Mouse (Mus musculus) kidney, embryonic 14.5 days (tissue): ENCODE measurements around the gene Mypn. TPM values are rescaled to one million over a fixed set of nuclear protein-coding genes. Genes with fewer than 3 reads are reported as not detected.

Experiments
- ATAC-seq: fragments of 200-750 bp; cut with Nextera tagmentation; 2 replicates; pipeline ENCODE4 v1.8.0; 2017; ENCODE audit warnings: moderate number of reproducible peaks, mild to moderate bottlenecking, moderate TSS enrichment, moderate library complexity; ENCODE audit not compliant: low FRiP score, low TSS enrichment
- H3K27ac ChIP-seq: fragments of 300-500 bp; sonication (generic); 2 replicates; pipeline ENCODE4 v1.5.1; 2014; ENCODE audit warnings: low read depth, mild to moderate bottlenecking, low read length, moderate library complexity, mixed read lengths
- H3K27me3 ChIP-seq: fragments of 300-500 bp; sonication (generic); 2 replicates; pipeline ENCODE4 v1.6.1; 2014; ENCODE audit warnings: mild to moderate bottlenecking, low read length; ENCODE audit not compliant: control insufficient read depth, insufficient read depth
- H3K36me3 ChIP-seq: fragments of 300-500 bp; sonication (generic); 2 replicates; pipeline ENCODE4 v1.6.1; 2014; ENCODE audit warnings: low read length, mixed read lengths; ENCODE audit not compliant: control insufficient read depth, insufficient read depth
- H3K4me1 ChIP-seq: fragments of 300-500 bp; sonication (generic); 2 replicates; pipeline ENCODE4 v1.6.1; 2014; ENCODE audit warnings: low read length, mixed read lengths; ENCODE audit not compliant: control insufficient read depth, insufficient read depth
- H3K4me2 ChIP-seq: fragments of 300-500 bp; sonication (generic); replicated peaks from 2 replicates; pipeline ENCODE4 v1.6.1; 2014; ENCODE audit warnings: low read depth, mild to moderate bottlenecking, low read length
- H3K4me3 ChIP-seq: fragments of 300-500 bp; sonication (generic); 2 replicates; pipeline ENCODE4 v1.5.1; 2014; ENCODE audit warnings: mild to moderate bottlenecking, low read length
- H3K9ac ChIP-seq: fragments of 300-500 bp; sonication (generic); 2 replicates; pipeline ENCODE4 v1.6.1; 2014; ENCODE audit warnings: low read depth, mild to moderate bottlenecking, low read length, moderate library complexity
- H3K9me3 ChIP-seq: fragments of 300-500 bp; sonication (generic); 2 replicates; pipeline ENCODE4 v1.6.1; 2016; ENCODE audit warnings: low read length; ENCODE audit not compliant: control insufficient read depth
- WGBS: fragments of 180-500 bp; shearing (Covaris S2); extraction: QIAGEN DNeasy Blood & Tissue Kit; methylation state at CpG from one replicate; pipeline ENCODE4 v1.1.7; 2014; 5-methylcytosine and 5-hydroxymethylcytosine counted together
- polyA plus RNA-seq: library from polyadenylated mRNA; unstranded; fragments of >200 nt; fragmentation: Nextera tagmentation; extraction: Ambion mirVana; gene quantifications from 2 replicates; pipeline ENCODE4 v1.2.1, GENCODE M21; 2014

Gene Mypn
- polyA plus RNA-seq, 1 experiment from 2014 or later = not detected

DNA sequence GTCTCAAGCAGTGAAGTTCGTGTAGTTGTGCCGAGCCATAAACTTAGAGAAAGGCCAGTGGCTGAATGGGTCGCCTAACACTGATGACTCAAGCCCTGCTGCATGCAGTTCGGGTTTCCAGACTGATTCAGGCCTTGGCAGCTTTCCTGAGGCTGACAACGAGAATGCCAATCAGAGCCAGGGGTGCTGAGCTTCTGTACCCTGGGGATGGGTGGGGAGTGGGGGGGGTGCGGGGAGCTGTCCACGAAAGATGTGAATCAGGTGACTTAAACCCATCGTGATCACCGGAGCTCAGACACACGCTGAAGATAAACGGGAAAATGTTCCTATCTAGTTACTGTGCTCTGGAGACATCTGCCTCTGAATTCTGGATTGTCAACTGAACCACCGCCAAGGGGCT is 20.6 kb upstream of the Mypn start:
- Histone ChIP-seq H3K36me3 (no peaks in the 10 kb centered on the region), H3K4me1 (no peaks in the 10 kb centered on the region), H3K4me2 (no peak overlapping the region), H3K9ac (no peak overlapping the region), H3K9me3 (no peaks in the 10 kb centered on the region), H3K27me3 (no peaks in the 10 kb centered on the region), H3K27ac (no peak overlapping the region), H3K4me3 (no peak overlapping the region)
- ATAC-seq = no peak
- WGBS = 66% methylated on average over 12 of the region's 12 CpGs

DNA sequence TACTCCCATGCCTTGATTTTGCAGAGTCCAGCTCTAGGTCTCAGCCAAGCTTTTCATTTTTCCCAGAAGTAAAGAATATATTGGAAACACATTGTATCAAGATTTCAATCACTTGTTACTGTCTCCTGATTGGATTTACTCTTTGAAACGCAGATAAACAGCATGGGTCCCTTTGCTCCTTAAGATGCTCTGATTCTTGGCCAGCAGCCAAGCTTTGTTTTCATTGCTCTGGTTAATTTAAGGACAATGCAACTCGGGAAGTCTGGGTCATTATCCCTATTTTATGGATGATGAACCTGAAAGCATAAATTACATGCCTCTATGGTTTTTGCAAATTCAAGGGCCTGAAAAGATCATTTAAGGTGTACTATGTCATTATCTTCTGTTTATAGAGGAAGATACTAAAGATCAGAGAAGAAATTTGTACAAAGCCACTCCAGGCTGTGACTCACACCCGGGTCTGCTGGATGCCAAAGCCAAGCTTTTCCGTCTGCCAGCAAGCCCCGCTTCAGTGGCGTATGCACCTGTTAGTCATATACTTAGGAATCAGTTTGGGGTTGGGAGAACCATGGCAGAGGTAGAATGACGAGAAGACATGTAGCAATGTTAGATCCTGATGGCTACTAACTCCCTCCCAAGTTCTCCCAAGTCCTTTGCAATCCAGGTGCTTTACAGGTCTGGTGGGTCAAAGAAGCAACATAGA is 17.5 kb upstream of the Mypn start:
- H3K4me2 ChIP-seq = no peak overlapping the region
- H3K9ac ChIP-seq = no peak overlapping the region
- no peaks in the 10 kb centered on the region for H3K9me3 ChIP-seq
- no peak overlapping the region for H3K4me3 ChIP-seq
- no peak for ATAC-seq
- H3K36me3 ChIP-seq = no peaks in the 10 kb centered on the region
- no peaks in the 10 kb centered on the region for H3K4me1 ChIP-seq
- no peak overlapping the region for H3K27ac ChIP-seq
- 69% methylated on average over 7 of the region's 7 CpGs for whole genome bisulfite sequencing
- H3K27me3 ChIP-seq = no peaks in the 10 kb centered on the region

DNA sequence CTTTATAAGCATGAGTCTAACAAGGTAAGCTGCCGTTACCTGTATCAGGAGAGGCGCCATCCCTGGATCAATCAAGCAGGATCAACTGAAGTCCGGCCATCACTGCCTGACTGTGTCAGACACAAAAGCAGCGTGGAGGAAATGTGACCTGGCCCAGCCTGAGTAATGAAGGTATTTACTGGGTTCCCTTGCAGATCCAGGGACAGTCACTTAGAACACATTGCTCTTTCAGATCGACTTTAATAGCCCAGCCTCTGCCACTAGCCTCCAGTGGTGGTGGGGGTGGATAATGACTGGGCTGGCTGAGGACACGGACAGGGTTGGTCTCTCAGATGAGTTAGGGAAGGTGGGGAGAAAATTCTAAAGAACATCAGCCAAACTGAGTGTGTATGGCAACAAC is 5.1 kb upstream of the Mypn start:
- WGBS = 57% methylated on average over 6 of the region's 6 CpGs
- H3K36me3 ChIP-seq = no peaks in the 10 kb centered on the region

DNA sequence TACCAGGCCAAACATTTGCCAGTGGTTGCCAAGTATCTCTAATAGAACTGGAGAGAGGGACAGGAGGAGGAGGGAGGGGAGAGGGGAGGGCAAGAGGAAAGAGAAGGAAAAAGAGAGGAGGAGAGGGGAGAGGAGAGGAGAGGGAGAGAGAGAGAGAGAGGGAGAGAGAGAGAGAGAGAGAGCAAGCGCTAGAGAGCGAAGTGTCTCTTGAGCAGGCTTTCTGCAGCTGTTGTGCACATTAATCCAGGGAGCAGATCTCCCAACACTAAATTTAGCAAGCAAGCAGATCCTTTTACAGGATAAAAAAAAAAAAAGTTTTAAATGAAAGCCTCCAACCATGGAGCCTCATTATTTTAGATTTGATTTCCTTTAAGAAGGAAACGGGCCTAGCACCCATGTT is 750 bp downstream of the Mypn start:
- Histone ChIP-seq H3K9ac (no peak overlapping the region), H3K4me2 (no peak overlapping the region), H3K4me1 (no peaks in the 10 kb centered on the region), H3K36me3 (no peaks in the 10 kb centered on the region), H3K9me3 (no peaks in the 10 kb centered on the region), H3K27me3 (no peaks in the 10 kb centered on the region), H3K4me3 (no peak overlapping the region), H3K27ac (no peak overlapping the region)
- 84% methylated on average over 3 of the region's 3 CpGs for WGBS
- no peak for ATAC-seq

More for the DNA sequence above, 5.1 kb upstream of the Mypn start:
- no peaks in the 10 kb centered on the region for H3K27me3 ChIP-seq
- no peak for ATAC-seq
- no peak overlapping the region for H3K4me2 ChIP-seq
- no peak overlapping the region for H3K4me3 ChIP-seq
- no peaks in the 10 kb centered on the region for H3K9me3 ChIP-seq
- no peak overlapping the region for H3K27ac ChIP-seq
- no peak overlapping the region for H3K9ac ChIP-seq
- H3K4me1 ChIP-seq = no peaks in the 10 kb centered on the region

DNA sequence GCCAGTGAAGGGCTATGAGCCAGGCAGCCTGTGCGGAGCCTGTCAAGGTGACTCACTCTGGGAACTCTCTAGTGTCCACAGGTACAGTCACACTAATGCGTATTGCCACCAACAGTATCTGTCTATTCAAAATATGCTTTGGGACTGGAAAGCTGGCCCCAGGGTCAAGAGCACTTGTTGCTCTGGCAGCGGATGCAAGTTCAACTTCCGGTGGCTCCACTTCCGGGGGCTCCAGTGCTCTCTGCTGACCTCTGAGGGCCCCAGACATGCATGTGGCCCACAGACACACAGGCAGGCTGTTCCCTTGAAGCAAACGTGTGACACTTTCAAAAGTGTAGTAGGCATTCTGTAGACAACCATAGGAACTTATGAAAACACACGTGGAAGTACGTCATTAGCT is 2.2 kb downstream of the Mypn start:
- ATAC-seq = no peak
- Histone ChIP-seq H3K9me3 (no peaks in the 10 kb centered on the region), H3K36me3 (no peaks in the 10 kb centered on the region), H3K27me3 (no peaks in the 10 kb centered on the region), H3K4me1 (no peaks in the 10 kb centered on the region), H3K4me3 (no peak overlapping the region), H3K9ac (no peak overlapping the region), H3K27ac (no peak overlapping the region), H3K4me2 (no peak overlapping the region)
- WGBS = 78% methylated on average over 8 of the region's 8 CpGs

DNA sequence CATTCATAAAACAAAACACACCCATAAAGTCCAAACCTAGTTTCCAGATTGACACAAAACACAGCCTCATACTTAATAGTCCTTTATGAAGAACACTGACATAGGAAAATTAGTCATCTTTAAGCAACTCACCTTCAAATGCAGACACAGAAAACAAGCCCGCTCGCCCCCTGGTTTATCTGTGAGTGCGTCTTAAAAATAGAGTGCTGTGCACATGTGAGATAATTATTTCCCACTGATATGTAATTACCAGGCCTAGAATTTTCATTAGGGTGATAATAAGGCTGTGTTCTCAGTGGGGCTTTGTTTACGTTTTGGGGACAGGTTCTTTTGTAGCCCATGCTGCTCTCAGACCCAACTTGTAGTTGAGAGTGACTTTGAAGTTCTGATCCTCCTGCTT is 4.7 kb downstream of the Mypn start:
- no peak overlapping the region for H3K4me3 ChIP-seq
- H3K36me3 ChIP-seq = no peaks in the 10 kb centered on the region
- H3K4me2 ChIP-seq = no peak overlapping the region
- WGBS = 87% methylated on average over 4 of the region's 4 CpGs
- H3K27ac ChIP-seq = no peak overlapping the region
- ATAC-seq = no peak
- H3K9ac ChIP-seq = no peak overlapping the region
- no peaks in the 10 kb centered on the region for H3K9me3 ChIP-seq
- no peaks in the 10 kb centered on the region for H3K4me1 ChIP-seq
- H3K27me3 ChIP-seq = no peaks in the 10 kb centered on the region

DNA sequence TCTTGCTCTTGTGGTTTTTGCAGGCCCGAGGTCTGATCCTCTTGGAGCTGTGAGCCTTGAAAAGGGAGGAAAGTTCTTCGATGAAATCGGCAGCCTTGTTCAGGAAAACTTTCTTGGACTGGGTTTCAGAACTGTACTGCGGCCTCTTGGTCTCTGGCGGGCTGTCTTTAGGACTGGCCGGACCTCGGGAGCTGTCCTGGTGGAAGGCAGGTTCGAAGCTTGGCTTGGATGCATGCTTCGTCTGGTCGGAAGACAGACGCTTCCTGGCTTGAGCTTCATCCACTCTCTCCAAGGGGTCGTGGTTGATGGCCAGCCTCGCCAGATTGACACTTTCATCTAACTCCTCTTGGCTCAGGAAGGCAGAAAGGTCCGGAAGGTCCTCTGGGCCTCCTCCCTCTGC is 11.0 kb downstream of the Mypn start:
- H3K9me3 ChIP-seq = no peaks in the 10 kb centered on the region
- no peak overlapping the region for H3K27ac ChIP-seq
- 80% methylated on average over 14 of the region's 14 CpGs for WGBS
- no peaks in the 10 kb centered on the region for H3K27me3 ChIP-seq
- H3K4me1 ChIP-seq = no peaks in the 10 kb centered on the region
- H3K4me3 ChIP-seq = no peak overlapping the region
- no peak for ATAC-seq
- H3K4me2 ChIP-seq = no peak overlapping the region
- no peaks in the 10 kb centered on the region for H3K36me3 ChIP-seq
- no peak overlapping the region for H3K9ac ChIP-seq

DNA sequence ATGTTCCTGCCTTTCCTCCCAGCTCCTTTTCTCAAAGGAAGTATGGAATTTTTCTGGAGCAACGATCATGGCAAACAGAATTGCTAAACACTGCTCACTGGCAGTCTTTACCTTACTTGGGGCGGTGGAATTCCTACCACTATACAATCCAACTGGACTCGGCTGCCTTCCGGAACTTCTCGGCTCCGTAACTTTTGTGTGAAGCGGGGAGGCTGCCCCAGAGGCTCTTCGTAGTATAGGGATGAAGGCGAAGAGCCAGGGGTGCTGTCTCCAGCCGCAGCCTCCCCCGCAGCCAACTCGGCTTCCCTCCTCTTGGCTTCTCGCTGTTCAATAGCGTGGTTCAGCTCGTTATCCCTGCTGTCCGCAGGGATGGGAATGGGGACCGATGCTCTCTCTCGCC is 11.5 kb downstream of the Mypn start:
- Histone ChIP-seq H3K4me1 (no peaks in the 10 kb centered on the region), H3K27ac (no peak overlapping the region), H3K36me3 (no peaks in the 10 kb centered on the region), H3K27me3 (no peaks in the 10 kb centered on the region), H3K9ac (no peak overlapping the region), H3K4me3 (no peak overlapping the region), H3K4me2 (no peak overlapping the region), H3K9me3 (no peaks in the 10 kb centered on the region)
- ATAC-seq = no peak
- 72% methylated on average over 18 of the region's 18 CpGs for WGBS

DNA sequence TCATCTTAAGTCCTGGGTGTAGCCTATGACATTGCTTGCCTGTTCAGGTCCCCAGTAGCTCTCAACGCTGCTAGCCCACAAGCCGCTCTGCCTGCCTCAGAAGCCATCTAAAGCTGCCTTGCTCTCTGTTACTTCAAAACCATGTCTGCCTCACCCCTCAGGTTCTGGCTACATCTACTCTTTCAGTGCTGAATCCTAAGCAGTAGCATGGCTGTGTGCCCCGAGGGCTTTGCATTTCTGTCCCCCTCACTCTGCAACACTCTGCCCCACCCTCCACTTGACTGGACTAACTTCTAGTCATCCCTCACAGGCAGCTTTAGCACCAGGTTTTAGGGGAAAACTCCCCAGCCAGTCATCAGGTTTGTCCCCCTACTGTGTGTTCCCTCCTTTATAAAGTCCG is 19.3 kb downstream of the Mypn start:
- Histone ChIP-seq H3K4me3 (no peak overlapping the region), H3K4me2 (no peak overlapping the region), H3K36me3 (no peaks in the 10 kb centered on the region), H3K9me3 (no peaks in the 10 kb centered on the region), H3K27ac (no peak overlapping the region), H3K4me1 (no peaks in the 10 kb centered on the region), H3K9ac (no peak overlapping the region), H3K27me3 (no peaks in the 10 kb centered on the region)
- ATAC-seq = no peak
- 82% methylated on average over 4 of the region's 4 CpGs for WGBS
